Mouse (Mus musculus): Measurements from ENCODE around the gene Dvl1.

Dvl1 gene

GRCm38 (mm10) chr4:155907003-155907402, 59.8 kb downstream of the Dvl1 start:
- DNase-seq (ENCODE audit: low read depth, low spot score), result no peak

- DNase-seq (ENCODE audit: low read depth, low spot score), result no peak
These were observed 61.1 kb downstream of the Dvl1 start for GRCm38 (mm10) chr4:155908281-155908680.

- DNase-seq (ENCODE audit: low read depth, low spot score), result no peak
These were observed 61.5 kb downstream of the Dvl1 start for GRCm38 (mm10) chr4:155908751-155909150.

Measured in brain, embryonic 18.5 days (tissue).